Mouse (Mus musculus): Measurements from ENCODE around the gene 2900026A02Rik. TPM values are rescaled to one million over a fixed set of nuclear protein-coding genes. Genes with fewer than 3 reads are reported as not detected.

The 2900026A02Rik gene
- polyA plus RNA-seq, 1 experiment: 8.6 TPM

DNA sequence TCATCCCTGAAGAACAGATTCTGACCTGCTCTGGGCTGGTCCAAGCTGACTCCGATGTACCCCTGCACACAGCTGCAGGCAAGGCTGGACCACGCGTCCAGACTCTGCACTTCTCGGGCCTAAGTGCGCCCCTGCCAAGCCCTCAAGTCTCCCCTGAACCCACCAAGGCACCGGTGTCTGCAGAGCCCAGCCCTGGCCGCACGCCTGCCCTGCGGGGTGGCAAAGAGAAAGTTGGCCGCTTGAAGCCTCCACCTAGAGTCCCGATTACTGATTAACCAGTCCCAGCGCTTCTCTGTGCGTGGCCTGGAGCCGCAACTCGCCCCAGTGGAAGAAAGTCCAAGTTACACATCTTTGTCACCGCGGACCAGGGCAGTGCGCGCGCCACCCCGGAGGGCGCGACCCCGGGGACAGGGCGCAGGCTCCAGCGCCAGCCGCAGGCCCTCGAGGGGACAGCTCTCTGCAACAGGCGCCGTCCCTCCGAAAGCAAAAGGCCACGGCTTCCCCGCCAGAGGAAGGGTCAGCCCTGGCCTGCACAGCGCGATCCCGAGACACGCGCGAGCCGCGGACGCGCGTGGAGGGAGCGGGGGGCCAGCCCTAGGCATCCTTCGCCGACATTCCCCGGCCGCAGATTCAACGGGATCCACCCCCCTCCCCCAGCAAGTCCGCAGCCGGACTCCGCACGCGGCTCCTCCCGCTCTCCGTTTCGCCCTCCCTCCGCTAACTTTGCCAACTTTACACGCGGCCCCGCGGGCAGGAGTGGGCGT, 471 bp downstream of the 2900026A02Rik start:
- DNase-seq (ENCODE audit: low read depth): no peak
- TF ChIP-seq CTCF (IDR thresholded peaks at IDR 0.05; ENCODE audit: borderline replicate concordance, extremely low read depth, insufficient read depth, insufficient read length): no peak
- no peak for TF ChIP-seq POLR2A (IDR thresholded peaks at IDR 0.05; ENCODE audit: borderline replicate concordance, extremely low read depth, insufficient read depth, insufficient read length, poor library complexity, severe bottlenecking)

DNA sequence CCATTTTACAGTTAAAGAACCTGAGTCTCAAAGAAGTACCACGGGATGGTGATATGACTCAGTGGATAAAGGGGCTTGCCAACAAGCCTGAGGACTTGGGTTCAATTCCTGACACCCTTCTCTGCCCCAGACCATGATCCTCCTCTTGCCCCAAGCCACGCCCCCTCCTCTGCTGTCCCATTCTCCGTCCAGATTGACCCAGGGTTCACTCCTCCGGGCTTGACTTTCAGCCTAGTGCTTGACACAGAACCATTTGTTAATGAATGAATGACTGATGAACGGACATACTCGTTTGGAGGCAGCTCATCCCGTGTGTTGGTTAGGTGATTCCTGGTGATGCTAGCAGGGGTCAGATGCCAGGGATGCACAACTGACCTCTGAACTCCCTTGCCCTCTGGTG, 1.2 kb downstream of the 2900026A02Rik start:
- TF ChIP-seq POLR2A (IDR thresholded peaks at IDR 0.05; ENCODE audit: borderline replicate concordance, extremely low read depth, insufficient read depth, insufficient read length, poor library complexity, severe bottlenecking) (no peak), CTCF (IDR thresholded peaks at IDR 0.05; ENCODE audit: borderline replicate concordance, extremely low read depth, insufficient read depth, insufficient read length) (no peak)
- DNase-seq (ENCODE audit: low read depth): no peak

DNA sequence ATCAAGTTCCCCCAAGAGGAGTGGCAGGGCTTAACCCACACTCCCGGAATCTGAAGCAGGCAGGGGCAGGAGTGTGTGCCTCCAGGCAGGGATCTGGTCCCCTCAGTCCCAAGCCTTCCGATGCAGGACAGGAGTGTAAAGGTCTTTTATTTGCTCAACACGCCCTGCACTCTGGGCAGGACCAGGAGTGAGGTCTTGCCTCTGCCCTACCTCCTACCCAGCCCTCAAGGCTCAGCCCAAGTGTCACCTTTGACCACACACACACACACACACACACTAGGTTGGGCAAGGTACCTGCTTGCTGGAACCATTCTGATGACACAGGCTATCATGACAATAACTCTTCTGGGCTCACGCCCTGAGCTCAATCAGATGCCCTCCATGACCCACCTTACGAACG, 1.6 kb downstream of the 2900026A02Rik start:
- no peak for TF ChIP-seq CTCF (IDR thresholded peaks at IDR 0.05; ENCODE audit: borderline replicate concordance, extremely low read depth, insufficient read depth, insufficient read length)
- TF ChIP-seq POLR2A (IDR thresholded peaks at IDR 0.05; ENCODE audit: borderline replicate concordance, extremely low read depth, insufficient read depth, insufficient read length, poor library complexity, severe bottlenecking): no peak
- DNase-seq (ENCODE audit: low read depth): no peak

DNA sequence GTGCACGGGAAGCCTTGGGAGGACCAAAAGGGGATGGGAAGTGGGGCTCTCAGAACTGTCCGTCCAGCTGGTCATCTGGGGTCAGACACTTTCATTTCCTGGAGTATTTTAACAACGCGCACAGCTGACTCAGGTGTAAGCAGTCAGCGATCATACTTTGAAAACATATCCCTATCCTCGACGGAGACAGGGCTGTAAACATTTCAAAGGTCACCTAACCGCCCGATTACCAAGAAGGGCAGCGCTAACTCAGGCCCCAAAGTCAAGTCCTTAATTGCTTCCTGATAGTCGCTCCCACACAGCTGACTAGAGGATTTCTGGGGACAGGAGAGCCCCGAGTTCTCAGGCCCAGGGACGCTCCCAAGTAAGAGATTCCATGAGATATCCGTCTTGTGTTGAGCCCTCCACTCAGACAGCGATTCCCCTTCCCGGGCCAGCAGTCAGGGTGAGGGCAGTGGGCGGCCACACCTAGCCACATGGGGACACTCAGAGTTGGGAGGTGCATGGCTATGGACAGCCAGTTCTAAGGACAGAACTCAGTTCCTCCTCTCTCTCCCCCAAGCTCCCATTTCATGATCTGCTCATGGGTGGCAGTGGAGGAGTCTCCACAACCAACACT, 2.3 kb downstream of the 2900026A02Rik start:
- DNase-seq (ENCODE audit: low read depth): no peak
- TF ChIP-seq POLR2A (IDR thresholded peaks at IDR 0.05; ENCODE audit: borderline replicate concordance, extremely low read depth, insufficient read depth, insufficient read length, poor library complexity, severe bottlenecking): no peak
- no peak for TF ChIP-seq CTCF (IDR thresholded peaks at IDR 0.05; ENCODE audit: borderline replicate concordance, extremely low read depth, insufficient read depth, insufficient read length)

DNA sequence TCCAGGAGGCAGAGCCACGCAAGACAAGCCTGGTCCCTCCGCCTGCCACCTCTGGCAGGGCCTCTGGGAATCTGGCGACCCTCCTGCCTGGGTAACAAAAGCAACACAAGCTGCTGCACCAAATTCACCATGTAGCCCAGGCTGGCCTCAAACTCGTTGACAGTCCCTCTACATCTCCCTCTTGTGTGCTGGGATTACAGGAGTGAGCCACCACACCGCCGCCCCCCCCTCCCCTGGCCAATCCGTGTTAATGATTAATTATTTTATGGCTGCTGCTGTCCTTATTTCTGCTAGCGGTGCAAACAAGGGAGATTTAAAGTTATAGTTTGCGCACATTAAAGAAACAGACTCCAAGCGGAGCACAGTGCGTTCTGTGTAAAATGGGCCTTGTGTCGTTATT, 4.0 kb downstream of the 2900026A02Rik start:
- TF ChIP-seq POLR2A (IDR thresholded peaks at IDR 0.05; ENCODE audit: borderline replicate concordance, extremely low read depth, insufficient read depth, insufficient read length, poor library complexity, severe bottlenecking): no peak
- TF ChIP-seq CTCF (IDR thresholded peaks at IDR 0.05; ENCODE audit: borderline replicate concordance, extremely low read depth, insufficient read depth, insufficient read length): no peak
- DNase-seq (ENCODE audit: low read depth): no peak

DNA sequence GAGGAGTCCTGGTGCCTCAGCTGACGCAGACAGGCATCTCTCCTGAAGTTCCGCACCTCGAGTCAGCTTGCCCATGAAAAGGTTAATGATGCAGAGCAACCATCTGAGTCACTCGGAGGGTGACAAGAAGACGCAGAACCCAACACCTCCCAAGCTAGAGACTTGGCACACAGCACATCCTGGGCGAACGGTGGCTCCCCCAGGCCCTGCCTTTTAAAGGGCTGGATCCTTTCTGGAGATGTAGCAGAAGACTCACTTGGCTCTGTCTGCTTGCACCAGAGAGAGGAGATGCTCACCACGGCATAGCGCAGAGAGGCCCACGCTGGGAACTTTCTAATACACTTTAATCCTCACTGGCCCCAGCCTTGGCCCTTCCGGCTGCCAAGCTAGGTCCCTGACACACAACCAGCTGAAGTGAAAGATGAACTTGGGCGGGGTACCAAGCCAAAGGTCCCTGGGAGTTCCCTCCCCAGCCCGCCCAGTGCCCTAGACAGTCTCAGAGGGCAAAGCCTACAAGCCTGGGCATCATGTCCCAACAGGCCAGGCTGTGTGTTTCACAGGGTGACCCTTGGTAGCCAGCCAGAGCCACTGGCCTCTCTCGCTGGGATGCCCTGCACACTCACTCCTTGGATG, 4.6 kb downstream of the 2900026A02Rik start:
- TF ChIP-seq CTCF (IDR thresholded peaks at IDR 0.05; ENCODE audit: borderline replicate concordance, extremely low read depth, insufficient read depth, insufficient read length): no peak
- no peak for TF ChIP-seq POLR2A (IDR thresholded peaks at IDR 0.05; ENCODE audit: borderline replicate concordance, extremely low read depth, insufficient read depth, insufficient read length, poor library complexity, severe bottlenecking)
- no peak for DNase-seq (ENCODE audit: low read depth)

DNA sequence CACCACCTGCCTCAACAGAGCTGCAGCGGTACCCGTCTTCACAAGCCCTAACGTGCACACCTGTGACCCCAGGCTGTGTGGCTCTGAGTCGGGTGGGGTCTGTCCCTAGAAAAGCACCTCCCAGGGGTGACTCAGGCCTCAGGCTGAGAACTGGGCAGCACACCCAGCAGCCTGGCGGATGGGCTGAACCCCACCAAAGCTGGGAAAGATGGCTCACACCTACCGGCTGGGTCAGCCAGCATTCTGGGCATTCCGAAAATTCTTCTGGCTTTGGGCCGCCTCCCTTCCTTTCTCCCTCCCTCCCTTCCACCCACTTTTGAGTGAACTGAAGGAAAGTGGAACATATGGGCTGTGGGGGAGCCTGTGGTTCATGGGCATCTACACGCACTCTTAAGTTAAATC, 5.4 kb downstream of the 2900026A02Rik start:
- TF ChIP-seq POLR2A (IDR thresholded peaks at IDR 0.05; ENCODE audit: borderline replicate concordance, extremely low read depth, insufficient read depth, insufficient read length, poor library complexity, severe bottlenecking) (no peak), CTCF (IDR thresholded peaks at IDR 0.05; ENCODE audit: borderline replicate concordance, extremely low read depth, insufficient read depth, insufficient read length) (no peak)
- no peak for DNase-seq (ENCODE audit: low read depth)

DNA sequence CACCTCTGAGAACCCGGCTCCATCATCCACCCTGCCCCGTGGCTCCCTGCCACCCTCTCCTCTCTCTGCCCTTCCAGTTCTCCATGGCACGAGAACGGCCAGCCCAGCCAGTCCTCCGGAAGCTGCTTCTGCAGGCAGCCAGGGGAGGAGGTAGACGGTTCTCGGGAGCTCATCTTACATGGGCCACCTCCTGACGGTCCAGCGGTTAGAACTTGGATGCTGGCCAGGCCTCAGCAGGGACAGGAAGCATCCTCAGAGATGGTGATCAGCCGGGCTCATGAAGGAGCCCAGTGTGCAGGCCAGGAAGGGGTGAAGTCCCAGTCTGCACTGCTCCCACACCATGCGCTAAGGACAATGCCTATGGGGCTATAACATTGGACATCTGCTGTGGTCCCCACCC, 6.6 kb downstream of the 2900026A02Rik start:
- TF ChIP-seq POLR2A (IDR thresholded peaks at IDR 0.05; ENCODE audit: borderline replicate concordance, extremely low read depth, insufficient read depth, insufficient read length, poor library complexity, severe bottlenecking) (no peak), CTCF (IDR thresholded peaks at IDR 0.05; ENCODE audit: borderline replicate concordance, extremely low read depth, insufficient read depth, insufficient read length) (no peak)
- peak; percentile 29 for DNase-seq (ENCODE audit: low read depth)

DNA sequence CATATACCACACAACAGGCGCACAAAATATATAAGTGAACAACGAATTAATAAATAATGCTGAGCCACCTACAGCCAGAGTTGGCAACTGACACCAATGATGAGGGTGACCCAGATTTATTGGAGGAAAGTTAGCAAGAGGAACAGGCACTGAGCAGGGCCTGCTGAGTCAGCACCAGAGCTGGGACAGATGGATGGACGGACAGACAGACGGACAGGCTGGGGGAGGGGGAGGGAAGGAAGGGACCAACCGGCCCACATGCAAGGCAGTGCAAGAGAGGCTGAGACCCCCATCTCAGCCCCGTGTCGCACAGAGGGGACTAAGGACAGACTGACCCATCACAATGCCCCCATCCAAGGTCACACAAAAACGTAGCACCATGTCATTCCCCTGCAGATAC, 7.0 kb downstream of the 2900026A02Rik start:
- no peak for DNase-seq (ENCODE audit: low read depth)
- no peak for TF ChIP-seq POLR2A (IDR thresholded peaks at IDR 0.05; ENCODE audit: borderline replicate concordance, extremely low read depth, insufficient read depth, insufficient read length, poor library complexity, severe bottlenecking)
- TF ChIP-seq CTCF (IDR thresholded peaks at IDR 0.05; ENCODE audit: borderline replicate concordance, extremely low read depth, insufficient read depth, insufficient read length): no peak

DNA sequence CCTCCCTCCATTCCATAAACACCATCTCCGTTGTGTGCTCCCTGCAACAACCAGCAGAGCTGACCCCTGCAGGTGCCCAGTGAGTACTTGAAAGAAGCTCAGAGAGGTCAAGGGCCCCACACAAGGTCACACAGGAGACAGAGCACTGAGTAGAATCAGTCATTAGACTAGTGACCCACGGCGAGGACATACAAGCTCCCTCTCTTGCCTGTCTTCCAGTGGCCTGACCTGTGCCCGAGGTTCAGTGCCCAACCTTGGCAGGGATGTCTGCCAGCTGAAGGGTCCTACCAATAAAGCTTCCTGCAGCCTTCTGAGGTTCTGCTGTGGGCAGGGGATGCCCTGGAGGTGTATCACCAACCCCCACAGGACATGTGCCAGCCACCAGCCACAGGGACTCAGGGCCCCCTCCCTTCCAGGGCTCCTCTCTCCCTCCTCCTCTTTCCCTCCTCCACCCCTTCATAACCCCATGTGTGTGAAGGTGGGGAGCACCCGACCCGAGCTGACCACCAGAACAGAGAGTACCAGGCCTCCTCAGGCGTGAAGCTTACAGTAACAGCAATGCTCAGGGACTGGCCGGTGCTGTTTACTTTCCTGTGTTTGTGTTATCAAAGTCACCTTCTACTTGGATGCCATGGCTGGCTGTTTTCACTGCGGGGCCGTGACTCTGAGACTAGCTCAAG, 8.7 kb downstream of the 2900026A02Rik start:
- TF ChIP-seq POLR2A (IDR thresholded peaks at IDR 0.05; ENCODE audit: borderline replicate concordance, extremely low read depth, insufficient read depth, insufficient read length, poor library complexity, severe bottlenecking): no peak
- TF ChIP-seq CTCF (IDR thresholded peaks at IDR 0.05; ENCODE audit: borderline replicate concordance, extremely low read depth, insufficient read depth, insufficient read length): no peak
- no peak for DNase-seq (ENCODE audit: low read depth)

DNA sequence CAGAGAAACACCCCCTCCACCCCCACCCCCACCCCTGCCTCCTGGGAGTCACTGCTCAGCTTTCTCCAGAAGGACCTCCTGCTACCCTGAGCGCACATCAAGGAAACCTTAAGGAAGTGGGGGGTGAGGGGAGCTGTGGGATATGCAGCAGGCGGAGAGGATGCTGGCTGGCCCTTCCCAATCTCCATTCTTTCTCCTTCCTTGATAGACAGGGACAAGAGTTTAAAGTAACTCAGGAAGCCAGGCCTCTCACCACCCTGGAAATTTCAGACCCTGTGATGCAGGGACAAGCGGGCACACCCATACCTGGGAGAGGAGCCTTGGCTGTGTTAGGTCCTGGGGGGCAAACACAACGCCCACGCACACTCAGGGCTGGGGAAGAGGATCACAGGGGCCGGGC, 10.7 kb downstream of the 2900026A02Rik start:
- no peak for TF ChIP-seq CTCF (IDR thresholded peaks at IDR 0.05; ENCODE audit: borderline replicate concordance, extremely low read depth, insufficient read depth, insufficient read length)
- no peak for TF ChIP-seq POLR2A (IDR thresholded peaks at IDR 0.05; ENCODE audit: borderline replicate concordance, extremely low read depth, insufficient read depth, insufficient read length, poor library complexity, severe bottlenecking)
- no peak for DNase-seq (ENCODE audit: low read depth)

Measured in brain, embryonic 14.5 days (tissue).